Mouse (Mus musculus) CH12.LX (cell line): ENCODE data around the gene Olfr1375. TPM values are rescaled to one million over a fixed set of nuclear protein-coding genes. Genes with fewer than 3 reads are reported as not detected.
"Not testable (repeated sequence)": the region's sequence is repeated elsewhere in the genome, so short reads cannot be mapped to it uniquely, and the experiment has no call there.

ENCODE experiments used
- DNase-seq: peaks from one replicate; pipeline ENCODE4 v3.0.0-alpha.2; 2013; ENCODE audit errors: extremely low read depth
- H3K27ac ChIP-seq: 2 replicates; pipeline ENCODE4 v1.5.1; 2012; ENCODE audit warnings: low read depth, mild to moderate bottlenecking, control low read depth, moderate library complexity; ENCODE audit not compliant: insufficient read depth
- H3K27me3 ChIP-seq: replicated peaks from 2 replicates; pipeline ENCODE3; 2012; ENCODE audit warnings: inconsistent platforms
- H3K36me3 ChIP-seq, 2 experiments: replicated peaks in 1 of 2; 2 replicates each; pipeline versions ENCODE3 to v1.6.1; 2012; ENCODE audit warnings: inconsistent platforms in 1 of 2, low read length in 1 of 2, mild to moderate bottlenecking in 1 of 2, mixed read lengths in 1 of 2, moderate library complexity in 1 of 2; ENCODE audit not compliant: control insufficient read depth in 1 of 2, insufficient read depth in 1 of 2
- H3K4me1 ChIP-seq, 2 experiments: 2 replicates each; pipeline ENCODE4 v1.6.1; 2012; ENCODE audit warnings: inconsistent platforms in 1 of 2, moderate library complexity in 1 of 2; ENCODE audit not compliant: insufficient read depth in 2 of 2, control insufficient read depth in 1 of 2
- H3K4me2 ChIP-seq: 2 replicates; pipeline ENCODE4 v1.6.1; 2012; ENCODE audit warnings: low read depth, mild to moderate bottlenecking, control low read depth; ENCODE audit not compliant: poor library complexity, insufficient read depth, severe bottlenecking
- H3K4me3 ChIP-seq, 3 experiments: fragments of 150-350 bp in 1 of 3; sonication (generic) in 1 of 3; replicated peaks in 1 of 3; 2 replicates each; pipeline versions ENCODE3 to v1.5.1; 2011 to 2012; ENCODE audit warnings: low read depth in 2 of 3, low read length in 2 of 3, mild to moderate bottlenecking in 2 of 3, moderate library complexity in 2 of 3, control low read depth in 1 of 3, improper control_type of control experiment in 1 of 3, inconsistent platforms in 1 of 3, mixed read lengths in 1 of 3; ENCODE audit not compliant: poor library complexity in 1 of 3
- H3K79me2 ChIP-seq: replicated peaks from 2 replicates; pipeline ENCODE4 v1.6.1; 2012; ENCODE audit warnings: mild to moderate bottlenecking, moderate library complexity; ENCODE audit not compliant: control insufficient read depth, poor library complexity, insufficient read depth, severe bottlenecking; ENCODE audit errors: extremely low read depth
- H3K9ac ChIP-seq: 2 replicates; pipeline ENCODE4 v1.6.1; 2012; ENCODE audit warnings: low read depth, mild to moderate bottlenecking, control low read depth, moderate library complexity; ENCODE audit not compliant: insufficient read depth
- H3K9me3 ChIP-seq: replicated peaks from 2 replicates; pipeline ENCODE3; 2012; ENCODE audit warnings: low read length, inconsistent platforms, mixed read lengths
- CHD1 ChIP-seq: IDR thresholded peaks from 2 replicates; pipeline ENCODE4 v1.6.1; 2012; ENCODE audit warnings: low read depth, low read length, improper control_type of control experiment, inconsistent platforms
- E2F4 ChIP-seq: IDR thresholded peaks from 2 replicates; pipeline ENCODE4 v1.6.1; 2011; ENCODE audit warnings: low read depth, low read length, improper control_type of control experiment; ENCODE audit not compliant: insufficient replicate concordance
- EP300 ChIP-seq: IDR thresholded peaks from 2 replicates; pipeline ENCODE4 v1.6.1; 2011; ENCODE audit warnings: low read length, improper control_type of control experiment
- ETS1 ChIP-seq: conservative IDR thresholded peaks from 2 replicates; pipeline ENCODE4 v1.6.1; 2012; ENCODE audit warnings: low read depth, mild to moderate bottlenecking, inconsistent platforms, low read length, improper control_type of control experiment, moderate library complexity
- HCFC1 ChIP-seq: IDR thresholded peaks from 2 replicates; pipeline ENCODE4 v1.6.1; 2012; ENCODE audit warnings: low read depth, mild to moderate bottlenecking, inconsistent platforms, low read length, improper control_type of control experiment
- JUND ChIP-seq: conservative IDR thresholded peaks from 2 replicates; pipeline ENCODE4 v1.6.1; 2011; ENCODE audit warnings: low read depth, low read length, improper control_type of control experiment
- MAFK ChIP-seq: IDR thresholded peaks from 2 replicates; pipeline ENCODE4 v1.6.1; 2011; ENCODE audit warnings: low read length, improper control_type of control experiment; ENCODE audit not compliant: insufficient replicate concordance
- MEF2A ChIP-seq: IDR thresholded peaks from 2 replicates; pipeline ENCODE4 v1.6.1; 2014; ENCODE audit warnings: low read depth, mild to moderate bottlenecking, inconsistent platforms, low read length, improper control_type of control experiment, borderline replicate concordance
- MXI1 ChIP-seq: IDR thresholded peaks from 2 replicates; pipeline ENCODE4 v1.6.1; 2011; ENCODE audit warnings: mild to moderate bottlenecking, low read depth, low read length, improper control_type of control experiment
- MYC ChIP-seq: IDR thresholded peaks from 2 replicates; pipeline ENCODE4 v1.6.1; 2011; ENCODE audit warnings: low read depth, mild to moderate bottlenecking, improper control_type of control experiment, low read length
- NELFE ChIP-seq: IDR thresholded peaks from 2 replicates; pipeline ENCODE4 v1.6.1; 2011; ENCODE audit warnings: low read depth, low read length, improper control_type of control experiment
- POLR2A ChIP-seq: IDR thresholded peaks from 2 replicates; pipeline ENCODE4 v1.6.1; 2011; ENCODE audit warnings: low read depth, mild to moderate bottlenecking, improper control_type of control experiment, low read length
- RAD21 ChIP-seq: IDR thresholded peaks from 2 replicates; pipeline ENCODE4 v1.6.1; 2011; ENCODE audit warnings: low read depth, mild to moderate bottlenecking, low read length, improper control_type of control experiment, moderate library complexity
- RCOR1 ChIP-seq: conservative IDR thresholded peaks from 2 replicates; pipeline ENCODE4 v1.6.1; 2012; ENCODE audit warnings: low read depth, mild to moderate bottlenecking, inconsistent platforms, low read length, improper control_type of control experiment
- TBP ChIP-seq: conservative IDR thresholded peaks from 2 replicates; pipeline ENCODE4 v1.6.1; 2011; ENCODE audit warnings: low read depth, low read length, improper control_type of control experiment
- TCF12 ChIP-seq: IDR thresholded peaks from 2 replicates; pipeline ENCODE4 v1.6.1; 2014; ENCODE audit warnings: low read depth, mild to moderate bottlenecking, inconsistent platforms, low read length, improper control_type of control experiment
- ZMIZ1 ChIP-seq: IDR thresholded peaks from 2 replicates; pipeline ENCODE4 v1.6.1; 2012; ENCODE audit warnings: low read depth, mild to moderate bottlenecking, inconsistent platforms, low read length, improper control_type of control experiment
- dilution Hi-C: fragments of 300-500 bp; cut with MboI; formaldehyde crosslinking; loops from 2 replicates; pipeline ENCODE4 v1.14.3; 2020; ENCODE audit warnings: low sequenced_read_pairs; ENCODE audit not compliant: extremely low pct_unique_long_range_greater_than_20kb, extremely low pct_ligation_motif_present
- in situ Hi-C: fragments of 300-500 bp; cut with MboI; formaldehyde crosslinking; loops from 3 replicates; pipeline ENCODE4 v1.14.3; 2019; ENCODE audit warnings: low sequenced_read_pairs, low pct_ligation_motif_present, low pct_unique_long_range_greater_than_20kb, mixed read lengths
- polyA plus RNA-seq: library from polyadenylated mRNA; unstranded; fragments of >175 nt; gene quantifications from 2 replicates; pipeline ENCODE4 v1.2.1, GENCODE M21; 2012; ENCODE audit warnings: low read depth; ENCODE audit not compliant: insufficient read length
- total RNA-seq, 2 experiments: library from RNA; depleted of rRNA; stranded (reverse); fragments of 300-350 nt in 1 of 2; fragments of >200 nt in 1 of 2; gene quantifications; 2 replicates each; pipeline ENCODE4 v1.2.3; 2012 to 2014

The Olfr1375 gene
- total and polyA plus RNA-seq, 3 experiments, result not detected

DNA sequence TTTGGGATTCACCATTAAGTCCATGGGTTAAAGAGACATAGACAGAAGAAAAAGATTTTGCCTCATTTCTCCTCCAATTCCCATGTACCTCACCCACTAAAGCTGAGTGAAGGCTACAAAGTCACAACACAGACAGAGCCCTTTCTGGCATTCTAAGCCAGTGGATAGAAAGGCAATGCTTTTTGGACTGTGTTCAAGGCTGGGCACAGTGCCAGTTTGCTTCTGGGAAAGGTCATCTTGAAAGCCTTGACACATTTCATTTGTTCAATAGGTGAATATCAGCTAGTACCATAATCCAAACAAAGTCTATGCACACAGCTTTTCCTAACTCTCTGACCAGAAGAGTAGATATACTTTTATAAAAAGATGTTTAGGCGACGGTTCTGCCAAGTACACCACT is 12.0 kb upstream of the Olfr1375 start (continued):
- no peak for TF ChIP-seq ZMIZ1

DNA sequence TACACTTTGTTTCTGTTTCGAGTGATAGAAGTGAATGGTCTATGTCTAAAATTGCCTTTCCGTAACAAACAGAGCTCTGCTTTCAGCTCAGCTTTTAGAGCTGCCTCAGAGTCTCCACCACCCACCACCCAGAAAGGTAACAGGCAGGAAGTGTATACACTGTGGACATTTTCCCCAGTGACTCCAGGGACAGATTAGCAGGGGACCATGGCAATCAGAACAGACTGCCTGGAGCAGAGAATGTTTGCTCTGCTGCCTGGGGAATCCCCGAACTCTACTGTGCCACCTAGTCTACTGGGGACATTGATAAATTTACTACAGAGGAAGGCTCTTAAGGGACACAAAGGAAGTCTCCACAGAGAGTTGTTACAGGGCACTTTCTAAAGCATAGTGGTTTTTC is 3.1 kb upstream of the Olfr1375 start:
- H3K9me3 ChIP-seq, DNase-seq, H3K9ac ChIP-seq, H3K4me3 ChIP-seq, H3K4me1 ChIP-seq, in situ Hi-C loops, H3K4me2 ChIP-seq, H3K79me2 ChIP-seq, H3K27ac ChIP-seq, dilution Hi-C loops, H3K36me3 ChIP-seq: not testable (repeated sequence)
- peaks cover 32% of the 10 kb centered on the region for H3K27me3 ChIP-seq

DNA sequence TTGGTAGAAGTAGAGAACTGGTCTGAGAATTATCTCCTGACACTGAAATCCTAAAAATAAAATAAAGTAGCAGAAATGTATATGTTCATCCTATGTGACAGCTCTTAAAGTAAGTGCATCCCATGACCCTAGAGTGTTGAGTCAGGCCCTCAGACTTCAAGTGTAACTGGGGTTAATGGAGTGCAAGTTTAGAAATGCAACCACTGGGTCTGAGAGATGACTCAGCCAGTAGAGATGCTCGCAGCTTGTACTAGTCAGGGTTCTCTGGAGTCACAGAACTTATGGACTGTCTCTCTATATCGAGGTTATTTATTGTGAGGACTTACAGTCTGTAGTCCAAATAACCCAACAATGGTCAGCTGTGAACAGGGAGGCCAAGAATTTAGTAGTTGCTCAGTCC is 3.8 kb downstream of the Olfr1375 start:
- no peak overlapping the region for H3K27ac ChIP-seq
- no peak overlapping the region for H3K9ac ChIP-seq
- TF ChIP-seq MYC, result no peak
- TF ChIP-seq EP300, result no peak
- no peak for TF ChIP-seq MEF2A
- TF ChIP-seq ETS1, result no peak
- no peak for TF ChIP-seq MAFK
- no peak for TF ChIP-seq RAD21
- TF ChIP-seq HCFC1, result no peak
- no peak for TF ChIP-seq POLR2A
- no peak for TF ChIP-seq JUND
- no peak for TF ChIP-seq TCF12
- no peak for TF ChIP-seq NELFE
- no peak for TF ChIP-seq MXI1
- TF ChIP-seq CHD1, result no peak
- TF ChIP-seq RCOR1, result no peak
- no peak for TF ChIP-seq E2F4
- no peak for TF ChIP-seq TBP
- H3K9me3 ChIP-seq, result no peaks in the 10 kb centered on the region
- DNase-seq, result no peak
- no peaks in the 10 kb centered on the region for H3K79me2 ChIP-seq
- dilution Hi-C loops, result no loop called here
- H3K4me3 ChIP-seq, result no peak overlapping the region
- in situ Hi-C loops, result loop anchor here (25.0 kb wide), 1 partner anchor 264 kb away; no protein-coding TSS in a partner anchor
- no peak overlapping the region for H3K4me2 ChIP-seq
- H3K27me3 ChIP-seq, result peaks cover 47% of the 10 kb centered on the region
- no peaks in the 10 kb centered on the region for H3K4me1 ChIP-seq
- no peaks in the 10 kb centered on the region for H3K36me3 ChIP-seq
